Mouse (Mus musculus): Measurements from ENCODE around the gene Ibsp. TPM values are rescaled to one million over a fixed set of nuclear protein-coding genes. Genes with fewer than 3 reads are reported as not detected.

Gene Ibsp
- total RNA-seq, 2 experiments from 2014 or later: not detected

DNA sequence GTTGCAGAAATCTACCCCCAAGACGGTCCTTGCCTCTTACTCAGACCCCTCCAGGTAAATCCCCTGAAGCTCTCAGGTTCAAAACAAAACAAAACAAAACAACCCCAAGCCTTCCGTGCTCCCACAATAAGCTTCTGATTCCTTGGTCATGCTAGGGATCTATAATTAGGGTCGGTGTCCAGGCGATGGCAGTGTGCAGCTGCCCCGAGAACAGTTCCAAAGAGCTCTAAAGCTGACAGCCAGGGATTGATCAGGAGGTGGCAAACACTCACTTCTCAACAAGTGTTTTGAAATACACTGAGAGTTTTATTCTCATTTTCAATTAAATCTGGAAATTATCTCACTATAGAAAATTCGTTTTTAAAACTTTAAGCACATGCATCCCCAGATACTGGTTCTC lies 43.9 kb downstream of the Ibsp start:
- DNase-seq: no peak

DNA sequence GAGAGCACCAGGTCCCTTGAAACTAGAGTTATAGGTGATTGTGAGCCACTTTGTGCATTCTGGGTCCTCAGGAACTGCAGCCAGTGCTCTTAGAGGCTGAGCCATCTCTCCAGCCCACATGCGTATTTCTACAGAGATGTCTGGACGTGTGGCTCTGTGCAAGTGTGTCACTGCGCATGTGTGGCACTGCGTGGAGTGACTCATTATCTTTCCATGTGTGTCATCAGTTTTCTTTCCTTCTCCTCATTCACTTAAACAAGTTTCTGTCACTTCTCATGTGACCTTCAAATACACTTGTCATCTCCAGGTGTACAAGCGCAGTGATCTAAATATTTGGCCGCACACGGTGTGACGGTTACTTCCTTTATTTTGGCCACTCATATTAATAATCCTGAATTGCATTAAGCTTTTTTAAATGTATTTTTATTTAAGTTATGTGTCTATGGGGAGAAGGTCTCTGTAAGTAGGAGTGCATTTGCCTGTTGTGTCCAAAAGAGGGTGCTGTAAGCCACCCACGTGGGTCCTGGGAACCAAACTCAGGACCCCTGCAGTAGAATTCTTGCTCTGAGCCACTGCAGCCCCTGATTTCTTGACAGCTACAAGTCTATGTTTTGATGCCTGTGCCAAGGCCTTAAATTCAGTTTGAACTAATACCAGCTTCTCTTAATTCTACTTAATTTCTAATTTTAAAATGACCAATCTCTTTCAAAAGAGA lies 45.7 kb downstream of the Ibsp start:
- no peak for DNase-seq

DNA sequence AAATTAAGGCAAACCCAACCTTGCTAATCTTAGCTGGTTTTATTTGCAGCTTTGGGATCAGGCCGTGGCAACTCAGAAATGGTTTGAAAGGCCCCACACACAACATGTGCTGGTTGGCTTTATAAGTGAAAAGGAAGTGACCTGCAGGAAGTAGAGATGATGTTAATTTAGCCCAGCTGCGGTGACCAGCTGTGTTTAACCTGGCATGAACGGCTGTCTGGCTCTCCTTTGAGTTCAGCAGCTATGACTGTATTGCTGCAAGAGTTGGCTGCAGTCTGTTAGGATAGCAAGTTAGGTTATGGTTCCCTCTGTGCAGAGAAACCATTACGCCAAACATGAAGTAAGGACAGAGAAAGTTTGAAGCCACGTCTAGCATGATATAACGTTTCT lies 46.3 kb downstream of the Ibsp start:
- peak; percentile 20 to 44 for DNase-seq

DNA sequence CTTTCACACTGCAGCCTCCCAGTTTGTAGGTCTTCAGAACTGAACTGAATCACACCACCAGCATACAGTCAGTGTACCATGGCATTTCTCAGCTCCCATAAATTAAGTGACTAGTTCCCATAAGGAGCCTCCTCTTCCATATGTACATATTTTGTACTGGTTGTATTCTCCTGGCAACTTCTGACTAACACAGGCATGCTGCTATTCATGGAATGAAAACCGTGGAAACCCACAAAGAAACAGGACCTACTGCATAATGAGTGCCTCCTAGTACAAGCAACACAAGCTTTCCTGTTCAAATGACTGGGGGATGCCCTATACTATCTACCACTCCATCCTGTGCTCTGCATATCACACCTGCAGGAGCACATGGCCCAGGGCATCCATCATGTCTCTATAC lies 52.1 kb downstream of the Ibsp start:
- no peak for DNase-seq

DNA sequence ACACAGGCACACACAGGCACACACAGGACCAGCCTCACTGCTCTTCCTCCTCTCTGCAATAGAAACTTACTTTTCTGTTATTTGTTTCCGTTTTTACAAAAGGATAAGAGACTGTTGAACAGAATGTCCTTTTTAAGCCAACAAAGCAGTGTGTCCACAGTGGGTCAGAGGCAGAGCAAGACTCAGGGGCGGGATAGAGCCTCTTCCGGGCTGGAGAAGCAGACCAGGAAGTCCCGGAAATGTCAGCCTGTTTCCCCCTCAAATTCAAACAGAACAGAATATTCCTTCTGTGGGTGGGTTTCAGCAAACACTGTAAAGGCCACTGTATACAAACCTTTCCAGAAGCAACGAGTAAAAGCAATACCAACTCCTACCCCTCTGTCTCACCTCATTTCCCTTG lies 52.9 kb downstream of the Ibsp start:
- no peak for DNase-seq

DNA sequence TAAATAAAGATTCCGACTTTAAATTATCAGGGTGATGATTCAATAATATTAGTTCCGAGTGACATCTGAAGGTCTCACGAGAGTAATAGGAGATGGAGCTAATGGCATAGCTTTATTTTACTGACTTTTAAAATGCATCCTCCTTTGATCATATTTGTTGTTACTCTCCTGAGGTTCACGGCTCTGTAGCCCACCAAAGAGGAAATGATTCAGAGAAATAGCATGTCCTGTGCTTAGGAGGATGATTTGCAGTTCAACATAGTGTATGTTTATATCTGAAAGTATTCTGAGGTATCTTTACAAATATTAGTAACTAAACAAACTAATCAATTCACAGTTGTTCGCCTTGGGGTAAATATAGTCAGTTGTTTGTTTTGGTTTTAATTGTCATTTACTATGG lies 58.6 kb downstream of the Ibsp start:
- DNase-seq: no peak

DNA sequence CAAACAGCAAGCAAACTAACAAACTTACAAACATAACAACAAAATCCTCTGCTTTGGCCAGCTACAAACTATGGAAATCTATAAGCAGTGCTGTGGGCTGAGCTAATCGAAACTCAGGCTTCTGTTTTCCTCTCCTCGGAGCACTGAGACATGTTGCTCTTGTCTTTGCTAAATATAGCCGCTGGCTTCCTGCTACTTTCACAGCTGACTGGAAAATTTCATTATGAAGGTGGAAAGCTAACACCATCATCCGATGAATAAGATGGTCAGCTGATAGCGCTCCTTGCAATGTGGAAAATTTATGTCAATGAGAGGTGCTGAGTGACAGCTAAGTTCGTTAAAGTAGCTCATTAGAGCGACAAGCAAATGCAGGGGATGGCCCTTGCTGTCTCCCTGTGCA lies 59.6 kb downstream of the Ibsp start:
- peak; percentile 14 to 31 for DNase-seq

DNA sequence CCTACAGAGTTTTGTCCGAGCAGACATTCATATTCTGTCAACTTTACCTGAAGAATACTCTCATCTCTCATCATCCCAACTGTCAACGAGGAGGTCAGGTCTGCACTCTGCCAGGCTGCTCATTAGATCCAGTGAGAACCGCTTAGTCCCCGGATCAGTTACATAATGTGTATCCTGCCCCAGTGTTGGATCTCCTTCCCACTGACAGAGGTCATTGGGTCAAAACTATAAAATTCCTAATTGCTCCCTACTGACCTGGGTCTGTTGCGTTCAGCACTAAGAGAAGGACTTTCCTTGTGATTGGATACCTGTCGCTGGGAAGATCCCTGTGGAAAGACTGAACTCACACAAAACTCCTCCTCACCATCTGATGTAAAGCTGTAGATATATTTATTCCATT lies 60.3 kb downstream of the Ibsp start:
- DNase-seq: no peak

Small RNA genes lying within 50 kb of the gene (microRNA-seq; reads per million reads assigned to microRNA genes)
- 0 reads per million in 2 experiments for gene Gm23616

Other genes starting within 250 kb of the Ibsp start
- gene Gm17660, start 221.6 kb upstream of the Ibsp start, total RNA-seq (2021): not detected
- gene Sparcl1, start 185.4 kb upstream of the Ibsp start, total RNA-seq (2021): 100 to 1,000 TPM; 186 to 203 TPM
- gene Dspp, start 128.5 kb upstream of the Ibsp start, total RNA-seq (2021): not detected
- not detected for gene Dmp1, start 96.6 kb upstream of the Ibsp start, total RNA-seq (2021)
- gene Mepe, start 26.2 kb downstream of the Ibsp start, total RNA-seq (2021): not detected
- under 1 TPM in 1 of 2 experiments, not detected in 1; 0.75 TPM for gene Spp1, start 135.9 kb downstream of the Ibsp start, total RNA-seq (2021)
- 10 to 100 TPM; 17.7 to 18.9 TPM for gene Pkd2, start 160.3 kb downstream of the Ibsp start, total RNA-seq (2021)
- gene BC005561, start 209.2 kb downstream of the Ibsp start, total RNA-seq (2021): 1 to 10 TPM; 3.4 to 4.0 TPM